Mouse (Mus musculus) lung, postnatal 0 days (tissue): ENCODE measurements around the gene Fpgt.

ENCODE experiments used
- CTCF ChIP-seq: IDR thresholded peaks from 2 replicates; pipeline ENCODE4 v1.5.1; 2016; ENCODE audit warnings: antibody characterized with exemption, mild to moderate bottlenecking
- EP300 ChIP-seq: IDR thresholded peaks from 2 replicates; pipeline ENCODE4 v1.6.1; 2016; ENCODE audit warnings: antibody characterized with exemption, mild to moderate bottlenecking, control low read depth

- TF ChIP-seq CTCF = no peak
- TF ChIP-seq EP300 = no peak
Observed at GRCm38 (mm10) chr3:155077908-155078307, 15.3 kb downstream of the Fpgt start.
